Mouse (Mus musculus): Measurements from ENCODE around the gene Acvr1b. TPM values are rescaled to one million over a fixed set of nuclear protein-coding genes. Genes with fewer than 3 reads are reported as not detected.

Acvr1b gene
- total RNA-seq (2021) = 10 to 100 TPM; 82.8 to 83.1 TPM

DNA sequence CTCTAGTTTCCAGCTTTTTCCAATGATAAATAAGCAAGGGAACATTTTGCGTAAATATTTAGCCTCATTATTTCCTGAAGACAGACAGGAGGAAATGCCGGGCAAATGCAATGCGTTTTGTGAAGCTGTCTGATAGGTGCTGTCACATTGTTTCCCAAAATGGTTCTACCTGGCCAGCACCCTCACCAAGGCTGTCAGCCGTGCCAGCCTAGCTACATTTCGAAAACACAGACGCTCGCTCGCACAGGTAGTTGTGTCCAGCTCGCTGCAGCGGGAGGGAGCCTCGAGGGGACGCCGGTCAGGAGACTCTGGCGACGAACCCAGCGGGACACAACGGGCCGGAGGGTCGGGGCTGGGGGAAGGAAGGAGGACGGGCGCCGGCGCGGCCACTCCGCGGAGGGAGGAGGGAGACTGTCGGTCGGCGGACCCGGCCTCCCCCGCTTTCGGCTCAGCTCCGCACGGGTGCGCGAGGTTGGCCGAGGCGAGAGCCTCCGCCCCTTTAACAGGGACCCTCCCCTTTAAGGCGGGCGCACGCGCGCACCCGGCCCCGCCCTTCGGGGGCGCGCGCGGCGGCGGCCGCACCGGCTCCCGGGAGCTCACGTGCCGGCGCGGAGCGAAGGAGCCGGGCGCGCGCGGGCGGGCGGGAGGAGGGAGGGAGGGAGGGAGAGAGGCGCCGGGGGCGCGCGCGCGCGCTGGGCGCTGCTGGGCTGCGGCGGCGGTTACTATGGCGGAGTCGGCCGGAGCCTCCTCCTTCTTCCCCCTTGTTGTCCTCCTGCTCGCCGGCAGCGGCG, at the start of gene Acvr1b:
Gene Acvr1b (plus strand): TSS at position 647 of the 791 bp plus-strand sequence.
- DNase-seq (ENCODE audit: extremely low spot score in 1 of 2, low spot score in 1 of 2) = peak; percentile 71 to 77

DNA sequence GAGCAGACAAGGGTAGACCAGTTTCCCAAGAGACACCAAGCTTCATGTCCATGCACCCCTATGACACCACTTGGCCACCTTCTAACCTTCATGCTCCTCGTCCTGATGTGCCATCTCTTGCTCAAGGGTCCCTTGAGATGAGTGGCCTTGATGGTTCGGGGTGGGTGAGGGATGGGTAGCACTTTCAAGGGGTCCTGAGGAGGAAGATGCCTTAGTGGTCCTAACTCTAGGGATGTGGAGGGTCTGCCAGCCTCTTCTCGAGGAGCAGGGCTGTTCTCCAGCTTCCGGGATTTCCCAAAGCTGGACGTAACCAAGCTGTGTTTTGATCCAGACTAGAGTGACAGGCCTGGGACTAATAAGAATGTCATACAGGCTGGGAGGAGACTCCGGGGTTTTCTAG, 48.3 kb upstream of the Acvr1b start:
- no peak for DNase-seq (ENCODE audit: extremely low spot score in 1 of 2, low spot score in 1 of 2)

DNA sequence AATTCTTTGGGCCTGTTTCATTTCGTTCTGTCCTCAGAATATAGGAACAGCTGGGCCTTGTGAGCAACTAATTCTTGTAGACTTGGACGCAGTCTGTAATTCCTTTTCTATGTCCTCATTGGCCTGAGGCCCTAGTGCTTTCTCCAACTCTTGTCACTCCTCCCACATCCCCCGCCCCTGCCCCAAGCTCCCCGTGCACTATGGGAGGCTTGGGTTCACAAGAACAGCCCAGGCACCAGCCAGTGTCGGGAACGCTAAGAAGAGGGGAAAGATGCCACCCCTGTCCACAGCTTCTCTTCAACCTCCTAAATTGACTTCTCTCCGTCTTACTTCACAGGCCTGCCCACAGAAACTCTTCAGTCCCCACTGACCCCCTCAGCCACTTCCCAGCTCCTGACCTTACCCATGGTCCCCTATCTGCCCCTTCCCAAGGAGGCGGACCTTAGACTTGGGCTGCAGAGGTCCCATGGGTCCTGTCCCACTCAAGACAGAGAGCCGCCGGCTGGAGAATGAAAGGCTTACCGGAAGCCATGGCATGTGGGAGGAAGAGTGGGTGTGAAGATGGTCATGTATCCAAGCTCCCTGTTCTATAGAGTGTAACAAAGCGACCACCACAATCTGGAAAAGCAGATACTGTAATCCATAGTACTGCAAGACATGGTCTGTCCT, 46.9 kb upstream of the Acvr1b start:
- no peak for DNase-seq (ENCODE audit: extremely low spot score in 1 of 2, low spot score in 1 of 2)

DNA sequence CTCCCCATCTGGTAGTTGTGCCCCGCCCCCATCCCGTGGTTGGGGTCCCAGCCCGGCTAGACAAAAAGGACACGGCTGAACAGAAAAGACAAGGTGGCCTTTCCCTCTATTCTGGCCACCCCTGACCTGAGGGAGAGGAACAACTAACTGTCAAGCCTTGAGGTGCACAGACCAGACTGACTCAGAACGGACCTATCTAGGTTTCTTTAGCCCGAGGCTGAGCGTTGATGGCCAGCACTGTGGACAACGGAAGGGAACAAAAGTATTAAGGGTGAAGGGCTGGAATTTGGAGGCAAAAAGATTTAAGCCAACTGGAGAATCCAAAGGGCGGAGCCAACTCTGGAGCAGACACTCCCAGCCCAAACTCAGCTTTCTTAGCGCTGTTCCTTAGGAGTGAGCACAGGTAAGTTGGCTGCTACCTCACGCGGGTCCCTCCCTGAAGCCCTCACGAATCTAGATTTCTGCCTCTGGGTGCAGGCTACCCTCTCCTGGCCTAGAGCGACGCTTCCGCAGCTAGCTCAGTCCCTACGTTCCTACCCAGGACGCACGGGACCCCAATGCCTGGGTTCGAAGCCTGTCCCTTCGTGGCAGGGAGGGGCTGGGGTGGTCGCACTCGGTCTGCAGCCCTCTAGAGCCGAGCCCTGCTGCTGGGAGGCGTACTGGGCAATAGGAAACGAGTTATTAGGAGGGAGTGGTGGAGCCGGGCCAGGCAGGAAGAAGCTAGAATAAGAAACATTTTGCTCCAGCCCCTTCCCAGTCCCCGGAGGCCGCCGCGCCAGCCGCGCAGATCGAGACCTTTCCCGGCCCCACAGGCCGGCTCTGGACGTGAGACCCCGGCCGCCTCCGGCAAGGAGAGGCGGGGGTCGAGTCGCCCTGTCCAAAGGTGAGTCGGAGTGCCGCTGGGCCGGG, 45.4 kb upstream of the Acvr1b start, which contains the start of gene Acvrl1:
Gene Acvrl1 (plus strand): TSS at position 342 of the 909 bp plus-strand sequence.
- DNase-seq (ENCODE audit: extremely low spot score in 1 of 2, low spot score in 1 of 2) = no peak

DNA sequence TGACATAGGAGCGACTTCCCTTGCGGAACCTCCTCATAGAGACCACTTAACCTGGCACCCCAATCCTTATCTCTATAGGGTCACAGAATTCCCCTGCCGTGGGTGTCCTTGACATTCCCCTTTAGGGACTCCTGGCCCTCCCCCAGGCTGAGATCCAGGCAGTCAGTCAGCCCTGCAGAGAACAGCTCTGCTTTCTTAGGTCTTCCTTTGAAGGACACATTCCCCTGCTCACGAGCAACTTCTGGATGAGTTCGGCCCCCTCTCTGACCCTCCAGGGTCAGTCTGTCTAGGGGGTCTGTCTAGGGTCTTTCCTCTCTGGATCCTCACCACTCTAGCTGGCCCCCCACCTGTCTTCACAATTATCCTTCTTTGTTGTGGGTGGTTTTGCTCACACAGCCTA, 44.5 kb upstream of the Acvr1b start:
- no peak for DNase-seq (ENCODE audit: extremely low spot score in 1 of 2, low spot score in 1 of 2)

DNA sequence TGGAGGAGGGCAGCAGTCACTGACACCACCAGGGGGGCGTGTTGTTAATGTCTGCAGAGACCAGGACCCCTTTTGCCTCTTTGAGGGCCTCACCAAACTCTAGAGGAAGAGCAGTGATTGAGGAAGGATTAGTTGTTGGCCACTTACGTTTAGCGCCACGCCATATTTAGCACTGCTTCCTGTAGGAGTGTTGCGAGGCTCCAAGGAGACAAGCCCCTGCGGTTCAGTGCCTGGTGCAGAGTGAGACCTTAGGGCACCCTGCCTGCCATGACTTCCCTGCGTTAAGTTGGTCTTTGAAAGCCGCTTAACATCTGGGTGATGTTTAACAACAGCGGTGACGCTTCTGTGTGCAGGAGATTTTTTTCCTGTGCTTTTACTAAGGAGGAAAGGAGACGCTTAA, 42.4 kb upstream of the Acvr1b start:
- DNase-seq (ENCODE audit: extremely low spot score in 1 of 2, low spot score in 1 of 2) = no peak

DNA sequence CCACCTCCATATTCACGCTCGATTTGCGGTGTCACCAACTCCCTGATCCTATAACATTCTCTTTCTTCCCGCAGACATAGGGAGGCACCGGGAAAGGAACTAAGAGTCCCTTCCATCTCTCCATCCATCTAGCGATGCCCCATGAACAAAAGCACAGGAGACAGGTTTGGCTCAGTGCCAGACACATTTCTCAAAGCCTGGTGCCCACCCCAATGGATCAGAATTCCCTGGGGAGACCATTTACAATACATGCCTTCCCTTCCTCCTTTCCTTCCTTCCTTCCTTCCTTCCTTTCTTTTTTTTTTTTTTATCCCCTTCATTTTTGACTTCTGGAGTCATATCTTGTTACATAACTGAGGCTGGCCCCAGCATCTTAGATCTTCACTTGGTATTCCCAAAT, 41.8 kb upstream of the Acvr1b start:
- no peak for DNase-seq (ENCODE audit: extremely low spot score in 1 of 2, low spot score in 1 of 2)

DNA sequence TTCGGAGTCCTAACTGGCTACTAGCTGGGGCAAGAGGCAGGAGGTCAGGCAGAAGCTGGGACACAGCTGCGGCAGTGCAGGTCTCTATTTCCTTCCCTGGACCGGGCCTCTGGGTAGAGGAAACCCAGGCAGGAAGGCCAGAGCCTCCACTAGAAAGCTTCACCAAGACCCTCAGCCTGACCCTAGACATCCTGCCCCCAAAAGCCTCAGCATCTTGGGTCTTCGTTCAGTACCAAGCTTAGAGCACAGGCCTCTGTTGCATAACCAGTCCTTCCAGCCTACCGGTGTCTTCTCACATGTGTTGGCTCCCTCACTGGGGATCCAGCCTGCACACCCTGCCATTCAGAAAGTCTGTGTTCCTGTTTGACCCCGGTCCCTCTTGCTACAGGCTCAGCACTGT, 41.1 kb upstream of the Acvr1b start:
- DNase-seq (ENCODE audit: extremely low spot score in 1 of 2, low spot score in 1 of 2) = no peak

DNA sequence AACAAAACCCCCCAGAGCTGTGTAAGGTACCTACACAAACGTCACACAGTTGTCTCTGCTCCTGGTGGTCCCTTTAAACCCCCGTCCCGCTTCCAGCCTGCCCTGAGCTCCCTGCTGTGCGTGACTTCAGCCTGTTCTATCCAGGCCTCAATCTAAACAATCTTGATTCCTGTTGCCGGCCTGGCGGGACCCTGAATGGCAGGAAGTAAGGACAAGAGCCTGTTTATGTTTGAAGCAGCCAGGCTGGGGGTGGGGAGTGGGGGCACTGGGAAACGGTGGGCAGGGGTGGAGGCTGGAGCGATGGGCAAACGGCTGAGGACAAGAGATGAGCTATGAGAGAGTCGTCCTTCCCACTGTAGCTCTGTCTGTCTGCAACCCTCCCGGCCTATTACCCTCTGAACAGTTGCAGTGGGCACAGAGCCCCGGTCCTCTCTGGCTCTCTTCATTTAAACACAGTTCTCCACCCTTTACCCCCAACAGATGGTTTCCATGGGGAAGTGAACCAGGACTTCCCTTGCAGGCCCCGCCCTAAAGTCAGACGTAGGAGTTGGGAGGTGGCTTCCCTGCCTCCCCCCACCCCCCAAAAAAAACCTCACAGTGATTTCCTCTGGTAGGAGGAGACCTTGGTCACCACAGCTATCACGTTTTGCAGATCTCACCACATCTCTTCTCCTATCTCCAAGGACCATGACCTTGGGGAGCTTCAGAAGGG, 39.7 kb upstream of the Acvr1b start:
- DNase-seq (ENCODE audit: extremely low spot score in 1 of 2, low spot score in 1 of 2) = no peak

DNA sequence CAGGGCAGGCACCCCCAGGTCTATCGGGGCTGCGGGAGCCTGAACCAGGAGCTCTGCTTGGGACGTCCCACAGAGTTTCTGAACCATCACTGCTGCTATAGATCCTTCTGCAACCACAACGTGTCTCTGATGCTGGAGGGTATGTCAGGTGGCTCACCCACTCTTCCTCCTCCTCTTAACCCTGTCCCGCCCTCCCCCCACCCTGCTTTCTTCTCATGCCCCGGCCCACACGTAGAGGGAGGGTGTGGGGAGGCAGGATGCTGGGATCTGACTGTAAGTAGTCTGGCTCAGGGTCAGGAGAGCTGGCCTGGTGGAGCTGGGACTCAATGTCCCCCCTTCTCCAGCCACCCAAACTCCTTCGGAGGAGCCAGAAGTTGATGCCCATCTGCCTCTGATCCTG, 38.5 kb upstream of the Acvr1b start:
- DNase-seq (ENCODE audit: extremely low spot score in 1 of 2, low spot score in 1 of 2) = no peak

DNA sequence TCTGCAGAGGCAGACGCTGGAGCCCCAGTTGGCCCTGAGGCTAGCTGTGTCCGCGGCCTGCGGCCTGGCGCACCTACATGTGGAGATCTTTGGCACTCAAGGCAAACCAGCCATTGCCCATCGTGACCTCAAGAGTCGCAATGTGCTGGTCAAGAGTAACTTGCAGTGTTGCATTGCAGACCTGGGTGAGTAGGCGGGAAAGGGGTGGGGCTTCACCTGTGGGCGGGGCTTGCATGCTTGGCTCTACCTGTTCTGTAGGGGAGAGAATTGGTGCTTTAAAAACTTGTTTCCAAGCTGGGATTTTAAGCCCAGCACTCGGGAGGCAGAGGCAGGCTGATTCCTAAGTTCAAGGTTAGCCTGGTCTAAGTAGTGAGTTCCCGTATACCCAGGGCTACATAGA, 36.4 kb upstream of the Acvr1b start:
- DNase-seq (ENCODE audit: extremely low spot score in 1 of 2, low spot score in 1 of 2) = no peak

DNA sequence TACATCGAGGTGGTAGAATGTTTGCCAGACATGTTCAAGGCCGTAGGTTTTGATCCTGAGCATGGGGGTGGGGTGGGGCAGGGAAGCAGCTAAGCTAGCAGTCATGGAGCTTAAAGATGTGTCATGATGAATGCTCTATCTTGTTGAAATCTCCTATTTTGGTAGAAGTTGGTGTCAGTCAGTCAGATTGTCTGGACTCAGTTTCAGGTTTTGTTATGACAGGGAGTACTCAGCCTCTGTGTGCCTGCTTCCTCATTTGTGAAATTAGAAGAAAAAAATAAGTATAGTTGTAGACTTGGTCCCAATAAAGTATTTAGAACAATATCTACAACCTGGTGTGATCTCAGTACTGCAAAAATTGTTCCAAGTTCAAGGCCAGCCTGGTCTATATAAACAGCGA, 35.2 kb upstream of the Acvr1b start:
- no peak for DNase-seq (ENCODE audit: extremely low spot score in 1 of 2, low spot score in 1 of 2)

DNA sequence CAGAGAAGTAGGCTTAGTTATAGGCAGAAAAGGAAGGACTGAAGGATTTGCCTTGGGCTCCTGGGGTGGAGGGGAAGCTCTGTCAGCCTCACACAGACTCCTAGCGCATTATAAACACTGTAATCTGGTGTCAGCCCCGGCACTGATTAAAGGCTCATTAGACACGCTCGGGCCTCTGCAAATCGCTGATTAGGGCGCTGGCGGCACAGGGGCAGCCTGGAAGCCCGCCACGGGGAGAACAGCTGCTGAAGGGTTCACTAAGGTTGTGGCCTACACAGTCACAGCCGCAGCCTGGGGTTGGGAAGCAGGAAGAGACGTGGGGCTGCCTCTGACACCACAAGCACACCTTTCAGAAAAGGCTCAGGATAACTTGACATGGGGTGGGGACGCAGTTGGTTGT, 34.0 kb upstream of the Acvr1b start:
- DNase-seq (ENCODE audit: extremely low spot score in 1 of 2, low spot score in 1 of 2) = no peak

DNA sequence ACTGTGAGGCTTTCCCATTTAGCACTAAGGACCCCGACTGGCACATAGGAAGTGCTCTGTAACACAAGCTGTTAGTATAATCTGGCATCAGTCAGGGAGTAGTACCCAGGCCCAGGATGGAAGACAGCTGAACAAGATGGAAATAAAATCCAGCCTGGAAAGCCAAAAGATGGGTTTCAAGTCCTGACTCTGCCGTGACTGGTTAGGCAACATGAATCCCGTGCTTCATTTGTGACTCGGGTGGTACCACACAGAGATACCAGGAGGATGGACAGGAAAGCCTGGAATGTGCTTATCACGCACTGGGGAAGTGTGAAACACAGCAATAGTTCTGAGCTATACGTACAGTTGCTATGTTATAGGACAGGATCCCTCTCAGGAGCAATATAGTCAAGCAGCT, 33.3 kb upstream of the Acvr1b start:
- DNase-seq (ENCODE audit: extremely low spot score in 1 of 2, low spot score in 1 of 2) = no peak

DNA sequence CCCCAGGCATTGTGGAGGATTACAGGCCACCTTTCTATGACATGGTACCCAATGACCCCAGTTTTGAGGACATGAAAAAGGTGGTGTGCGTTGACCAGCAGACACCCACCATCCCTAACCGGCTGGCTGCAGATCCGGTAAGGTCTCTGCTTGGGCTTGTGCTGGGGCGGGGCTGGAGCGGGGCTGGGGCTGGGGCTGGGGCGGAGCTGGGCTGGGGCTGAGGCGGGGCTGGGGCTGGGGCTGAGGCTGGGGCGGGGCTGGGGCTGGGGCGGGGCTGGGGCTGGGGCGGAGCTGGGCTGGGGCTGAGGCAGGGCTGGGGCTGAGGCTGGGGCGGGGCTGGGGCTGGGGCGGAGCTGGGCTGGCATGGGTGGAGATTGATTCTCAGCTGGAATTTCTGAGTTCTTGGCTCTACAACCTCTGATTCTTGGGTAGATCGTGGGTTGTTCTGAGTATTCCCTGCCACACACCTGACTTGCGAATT, 32.8 kb upstream of the Acvr1b start:
- DNase-seq (ENCODE audit: extremely low spot score in 1 of 2, low spot score in 1 of 2) = no peak

DNA sequence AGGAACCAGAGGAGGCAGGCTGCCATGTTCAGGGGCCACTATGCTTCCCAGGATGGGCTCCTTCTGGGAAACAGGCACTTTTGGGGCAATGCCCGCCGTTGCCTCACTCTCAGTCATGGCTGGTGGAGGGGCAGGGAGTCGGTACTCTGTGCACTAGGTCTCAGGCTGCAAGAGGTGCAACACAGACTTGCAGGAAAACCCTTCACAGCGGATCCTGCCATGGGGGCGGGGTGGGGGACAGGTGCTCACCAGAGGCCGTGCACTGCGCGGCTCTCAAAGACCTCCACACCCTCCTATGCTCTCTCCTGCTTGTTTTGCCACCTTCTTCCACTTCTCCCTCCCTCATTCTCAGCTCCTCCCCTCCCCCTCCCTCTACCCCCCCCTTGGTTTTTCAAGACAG, 31.2 kb upstream of the Acvr1b start:
- DNase-seq (ENCODE audit: extremely low spot score in 1 of 2, low spot score in 1 of 2) = no peak

DNA sequence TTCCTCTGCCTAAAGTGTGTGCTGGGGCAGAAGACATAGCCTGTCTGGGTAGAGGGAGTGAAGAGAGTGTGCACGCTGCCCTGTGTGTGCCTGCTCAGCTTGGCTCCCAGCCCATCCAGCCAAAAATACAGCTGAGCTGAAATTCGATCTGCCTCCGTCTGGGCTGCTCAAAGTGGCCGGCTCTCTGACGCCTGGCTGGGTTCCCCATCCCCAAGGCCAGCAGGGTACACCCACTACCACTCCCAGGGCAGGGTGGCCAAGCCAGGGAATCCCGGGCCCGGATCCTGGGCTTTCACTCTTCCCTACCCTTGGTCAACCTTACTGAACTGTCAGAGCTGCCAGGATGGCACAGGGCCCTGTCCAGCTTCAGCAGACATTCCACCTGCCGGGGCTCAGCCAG, 30.4 kb upstream of the Acvr1b start:
- DNase-seq (ENCODE audit: extremely low spot score in 1 of 2, low spot score in 1 of 2) = no peak

DNA sequence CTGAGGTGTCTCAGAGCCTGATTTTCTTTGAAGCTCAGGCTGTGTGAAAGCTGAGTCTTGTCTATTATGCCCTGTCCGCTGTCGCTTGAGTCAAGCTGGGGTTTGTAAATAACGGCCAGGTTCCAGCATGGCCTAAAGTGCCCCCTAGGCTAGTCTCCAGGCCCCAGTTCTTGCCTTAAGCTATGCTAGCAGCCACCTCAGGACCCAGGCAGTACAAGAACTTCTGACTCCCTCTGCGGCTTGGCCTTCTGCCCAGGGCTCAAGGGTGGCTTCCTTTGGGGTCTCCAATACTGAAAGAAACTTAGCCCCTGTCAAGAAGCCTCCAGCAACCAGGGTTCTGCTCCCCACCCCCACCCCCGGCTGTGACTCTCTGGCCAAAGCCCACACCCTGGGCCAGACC, 29.7 kb upstream of the Acvr1b start:
- no peak for DNase-seq (ENCODE audit: extremely low spot score in 1 of 2, low spot score in 1 of 2)

DNA sequence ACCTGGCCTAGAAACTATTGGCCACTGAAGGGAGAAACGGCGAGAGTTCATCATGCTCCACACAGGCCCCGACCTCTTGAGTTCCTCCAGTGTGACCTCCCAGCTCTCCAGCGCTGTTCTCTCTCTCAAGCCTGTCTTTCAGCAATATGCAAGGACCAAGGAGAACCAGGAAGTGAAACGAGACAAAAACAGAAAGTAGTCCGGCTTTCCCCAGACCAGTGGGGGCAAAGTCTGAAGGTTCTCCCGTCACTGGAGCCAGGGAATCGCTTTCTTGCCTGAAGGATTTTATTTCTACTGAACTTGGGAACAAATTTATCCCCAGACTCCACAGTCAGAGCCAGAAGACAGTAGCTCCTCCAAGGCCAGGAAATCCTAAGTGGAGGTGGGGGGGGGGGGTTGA, 29.1 kb upstream of the Acvr1b start:
- no peak for DNase-seq (ENCODE audit: extremely low spot score in 1 of 2, low spot score in 1 of 2)

DNA sequence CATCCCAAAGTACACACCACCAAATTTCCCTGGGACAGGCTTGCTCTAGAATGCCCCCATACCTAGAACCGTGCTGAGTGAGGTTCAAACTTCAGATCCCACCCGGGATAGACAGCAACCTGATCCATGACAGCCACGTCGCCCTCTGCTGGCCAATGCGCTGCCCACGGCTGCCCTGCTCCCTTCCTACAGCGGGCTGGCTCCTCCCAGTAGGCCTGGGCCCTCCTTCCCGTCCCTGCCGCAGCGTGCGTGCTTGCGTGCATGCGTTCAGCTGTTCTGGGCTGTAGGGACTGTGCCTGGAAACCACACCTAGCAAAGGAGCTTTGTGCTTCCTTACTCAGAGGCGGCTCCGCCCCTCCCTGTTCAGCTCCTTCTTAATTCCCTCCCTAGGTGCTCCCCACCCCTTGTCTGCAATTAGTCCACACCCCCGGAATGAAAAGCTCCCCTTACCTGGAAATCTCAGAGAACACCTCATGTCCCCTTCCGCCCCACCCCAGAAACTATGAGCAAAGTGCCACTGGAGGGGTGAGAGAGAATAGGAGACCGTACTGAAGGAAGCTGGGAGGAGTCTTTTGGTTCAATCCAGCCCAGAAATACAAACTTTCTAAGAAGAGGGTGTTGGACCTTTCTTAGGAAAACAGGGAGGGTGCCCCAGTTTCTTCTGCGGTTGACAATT, 28.3 kb upstream of the Acvr1b start:
- DNase-seq (ENCODE audit: extremely low spot score in 1 of 2, low spot score in 1 of 2) = peak; percentile 83 to 90
